Mouse (Mus musculus) C2C12 (cell line): ENCODE measurements around the gene Shank1. TPM values are rescaled to one million over a fixed set of nuclear protein-coding genes. Genes with fewer than 3 reads are reported as not detected.

Experiments
- H3K27me3 ChIP-seq: one replicate; pipeline ENCODE4 v1.6.1; 2011; ENCODE audit not compliant: control insufficient read depth, insufficient read depth, insufficient read length
- H3K36me3 ChIP-seq: one replicate; pipeline ENCODE4 v1.6.1; 2011; ENCODE audit not compliant: control insufficient read depth, insufficient read depth
- H3K4me3 ChIP-seq: one replicate; pipeline ENCODE4 v1.5.1; 2011; ENCODE audit warnings: mild to moderate bottlenecking, control low read depth; ENCODE audit not compliant: poor library complexity, insufficient read depth, severe bottlenecking
- H3K79me2 ChIP-seq: one replicate; pipeline ENCODE4 v1.6.1; 2011; ENCODE audit not compliant: control insufficient read depth, insufficient read depth
- H3K79me3 ChIP-seq: one replicate; pipeline ENCODE4 v1.6.1; 2011; ENCODE audit warnings: low read depth, control low read depth
- H3ac ChIP-seq: one replicate; pipeline ENCODE3; 2011; ENCODE audit warnings: low read depth; ENCODE audit not compliant: control insufficient read depth, insufficient read length
- CEBPB ChIP-seq: IDR thresholded peaks from one replicate; pipeline ENCODE4 v1.6.1; 2011; ENCODE audit warnings: low read depth, mild to moderate bottlenecking, control low read depth, moderate library complexity
- CTCF ChIP-seq: IDR thresholded peaks from one replicate; pipeline ENCODE4 v1.5.1; 2011; ENCODE audit not compliant: control insufficient read depth, insufficient read depth, insufficient read length
- FOSL1 ChIP-seq: IDR thresholded peaks from one replicate; pipeline ENCODE4 v1.8.0; 2011; ENCODE audit warnings: mild to moderate bottlenecking, low read length; ENCODE audit not compliant: poor library complexity, insufficient read depth, severe bottlenecking
- MAX ChIP-seq: IDR thresholded peaks from one replicate; pipeline ENCODE4 v1.6.1; 2011; ENCODE audit warnings: mild to moderate bottlenecking, control low read depth
- MYOD1 ChIP-seq: IDR thresholded peaks from one replicate; pipeline ENCODE4 v1.6.1; 2011; ENCODE audit warnings: low read depth; ENCODE audit not compliant: control insufficient read depth, insufficient read length
- MYOG ChIP-seq: IDR thresholded peaks from one replicate; pipeline ENCODE4 v1.6.1; 2011; ENCODE audit not compliant: control insufficient read depth, insufficient read length; ENCODE audit errors: extremely low read depth
- USF1 ChIP-seq: IDR thresholded peaks from one replicate; pipeline ENCODE4 v1.6.1; 2011; ENCODE audit warnings: low read depth, mild to moderate bottlenecking, control low read depth, moderate library complexity
- polyA plus RNA-seq: library from polyadenylated mRNA; unstranded; fragments of >200 nt; fragmentation: generic; extraction: Trizol; gene quantifications from one replicate; pipeline ENCODE4 v1.2.1, GENCODE M21; 2012; ENCODE audit warnings: missing spikeins

The Shank1 gene
- polyA plus RNA-seq, 1 experiment: under 0.01 TPM

DNA sequence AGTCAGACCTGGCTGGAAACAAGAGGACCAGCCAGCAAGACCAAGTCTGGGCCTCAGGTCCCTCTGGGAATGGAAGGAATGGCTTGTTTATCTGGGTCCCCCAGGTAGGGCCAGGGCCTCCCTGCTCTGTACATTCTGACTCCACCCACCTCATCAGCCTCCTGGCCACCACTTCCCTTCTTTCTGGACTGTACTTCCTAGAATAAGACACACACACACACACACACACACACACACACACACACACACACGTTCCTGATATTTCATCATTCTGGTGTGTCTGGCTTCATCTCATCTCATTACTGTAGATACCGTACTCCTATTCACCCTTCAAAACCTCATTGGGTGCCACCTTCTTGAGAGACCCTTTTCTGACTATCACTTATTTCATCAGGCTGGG, 40.7 kb upstream of the Shank1 start:
- Histone ChIP-seq H3ac (no peak overlapping the region), H3K36me3 (no peaks in the 10 kb centered on the region), H3K79me3 (no peaks in the 10 kb centered on the region), H3K4me3 (no peak overlapping the region), H3K27me3 (peaks cover 43% of the 10 kb centered on the region), H3K79me2 (no peaks in the 10 kb centered on the region)
- TF ChIP-seq USF1: no peak
- no peak for TF ChIP-seq FOSL1
- no peak for TF ChIP-seq CTCF
- no peak for TF ChIP-seq MYOG
- TF ChIP-seq MYOD1: no peak
- no peak for TF ChIP-seq CEBPB
- no peak for TF ChIP-seq MAX

DNA sequence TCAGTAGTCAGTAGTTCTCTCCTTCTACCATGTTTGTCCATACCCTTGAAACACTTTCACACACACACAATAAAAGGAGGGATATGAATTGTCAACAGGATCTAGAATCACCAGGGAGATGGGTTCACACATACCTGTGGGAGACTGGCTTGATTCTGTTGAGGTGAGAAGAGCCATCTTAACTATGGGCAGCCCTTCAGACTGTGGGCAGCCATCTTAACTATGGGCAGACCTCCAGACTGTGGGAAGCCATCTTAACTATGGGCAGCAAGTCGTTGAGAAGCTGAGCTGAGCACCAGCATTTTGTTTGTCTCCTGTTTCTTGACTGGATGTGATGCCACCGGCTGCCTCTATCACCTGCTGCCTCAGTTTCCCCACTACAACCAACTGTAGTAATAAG, 38.7 kb upstream of the Shank1 start:
- no peak for TF ChIP-seq USF1
- no peak for TF ChIP-seq MAX
- no peak for TF ChIP-seq MYOG
- TF ChIP-seq MYOD1: no peak
- TF ChIP-seq FOSL1: no peak
- TF ChIP-seq CEBPB: no peak
- no peak for TF ChIP-seq CTCF
- Histone ChIP-seq H3K36me3 (no peaks in the 10 kb centered on the region), H3ac (no peak overlapping the region), H3K79me2 (no peaks in the 10 kb centered on the region), H3K4me3 (no peak overlapping the region), H3K79me3 (no peaks in the 10 kb centered on the region), H3K27me3 (peaks cover 55% of the 10 kb centered on the region)

DNA sequence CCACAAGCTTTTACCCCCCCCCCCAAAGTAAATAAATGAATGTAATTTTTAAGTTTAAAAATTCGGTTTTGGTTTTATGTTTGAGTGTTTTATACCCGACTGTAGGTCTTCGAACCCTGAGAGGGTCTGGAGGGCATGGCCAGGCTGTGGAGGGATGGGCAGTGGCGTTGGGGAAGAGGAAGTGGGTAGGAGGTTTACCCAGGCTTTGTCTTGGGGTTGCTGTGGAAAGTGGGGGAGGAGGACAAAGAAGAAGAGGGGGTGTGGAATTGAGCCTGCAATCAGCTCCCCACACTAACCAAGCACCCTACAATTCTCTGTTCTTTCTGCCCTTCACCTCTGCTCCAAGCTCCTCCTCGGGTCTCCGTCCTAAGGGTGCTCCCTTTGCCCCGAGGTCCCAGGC, 37.5 kb upstream of the Shank1 start:
- Histone ChIP-seq H3ac (no peak overlapping the region), H3K4me3 (no peak overlapping the region), H3K79me2 (no peaks in the 10 kb centered on the region), H3K36me3 (no peaks in the 10 kb centered on the region), H3K79me3 (no peaks in the 10 kb centered on the region), H3K27me3 (peaks cover 50% of the 10 kb centered on the region)
- no peak for TF ChIP-seq MYOD1
- TF ChIP-seq CEBPB: no peak
- no peak for TF ChIP-seq MAX
- no peak for TF ChIP-seq MYOG
- no peak for TF ChIP-seq USF1
- no peak for TF ChIP-seq FOSL1
- no peak for TF ChIP-seq CTCF

DNA sequence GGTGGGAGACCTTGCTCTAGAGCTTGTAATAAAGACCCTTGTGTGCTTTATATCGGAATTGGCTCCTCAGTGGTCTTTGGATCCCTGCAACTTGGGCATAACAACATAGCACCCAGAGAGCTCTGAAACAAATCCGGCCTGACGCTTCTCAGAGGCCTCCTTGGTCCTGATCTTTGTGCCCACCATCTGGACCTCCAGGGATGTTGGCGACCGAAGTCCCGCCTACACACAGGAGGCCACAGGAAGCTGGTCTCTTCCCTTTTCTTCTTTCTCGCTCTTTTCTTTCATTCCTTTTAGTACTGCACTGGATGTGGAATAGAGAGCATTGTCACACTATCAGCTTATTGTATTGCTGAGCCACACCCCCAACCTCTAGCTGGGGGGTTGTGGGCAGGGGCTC, 36.6 kb upstream of the Shank1 start:
- TF ChIP-seq MAX: no peak
- no peak for TF ChIP-seq MYOG
- TF ChIP-seq FOSL1: no peak
- no peak for TF ChIP-seq CTCF
- TF ChIP-seq USF1: no peak
- no peak for TF ChIP-seq CEBPB
- TF ChIP-seq MYOD1: no peak

DNA sequence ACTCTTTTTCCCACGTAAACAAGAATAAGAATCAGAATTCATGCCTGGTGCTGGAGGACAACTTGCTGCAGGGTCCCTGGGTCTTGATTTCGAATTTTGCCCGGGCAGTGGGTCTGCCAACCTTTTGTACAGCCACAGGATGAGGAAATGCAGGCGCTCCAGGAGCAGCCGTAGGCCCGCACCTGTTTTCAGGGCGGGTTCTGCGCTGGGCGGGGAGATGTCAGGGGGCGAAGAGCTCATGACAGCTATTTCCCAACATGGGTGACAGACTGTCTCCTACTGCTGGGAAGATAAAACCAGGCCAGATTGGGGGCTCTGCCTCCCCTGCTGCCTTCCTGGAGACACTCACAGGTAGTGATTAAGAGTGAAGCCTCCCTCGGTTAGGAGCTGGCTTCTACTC, 36.0 kb upstream of the Shank1 start:
- H3K36me3 ChIP-seq: no peaks in the 10 kb centered on the region
- H3K79me2 ChIP-seq: no peaks in the 10 kb centered on the region
- TF ChIP-seq USF1: no peak
- TF ChIP-seq CEBPB: no peak
- TF ChIP-seq MYOD1: no peak
- TF ChIP-seq MAX: no peak
- TF ChIP-seq MYOG: no peak
- TF ChIP-seq CTCF: no peak
- no peak for TF ChIP-seq FOSL1
- H3K27me3 ChIP-seq: peaks cover 40% of the 10 kb centered on the region
- H3ac ChIP-seq: no peak overlapping the region
- H3K79me3 ChIP-seq: no peaks in the 10 kb centered on the region
- H3K4me3 ChIP-seq: no peak overlapping the region

More for the DNA sequence above, 36.6 kb upstream of the Shank1 start:
- no peak overlapping the region for H3ac ChIP-seq
- H3K79me3 ChIP-seq: no peaks in the 10 kb centered on the region
- no peaks in the 10 kb centered on the region for H3K36me3 ChIP-seq
- peaks cover 41% of the 10 kb centered on the region for H3K27me3 ChIP-seq
- no peaks in the 10 kb centered on the region for H3K79me2 ChIP-seq
- H3K4me3 ChIP-seq: no peak overlapping the region

DNA sequence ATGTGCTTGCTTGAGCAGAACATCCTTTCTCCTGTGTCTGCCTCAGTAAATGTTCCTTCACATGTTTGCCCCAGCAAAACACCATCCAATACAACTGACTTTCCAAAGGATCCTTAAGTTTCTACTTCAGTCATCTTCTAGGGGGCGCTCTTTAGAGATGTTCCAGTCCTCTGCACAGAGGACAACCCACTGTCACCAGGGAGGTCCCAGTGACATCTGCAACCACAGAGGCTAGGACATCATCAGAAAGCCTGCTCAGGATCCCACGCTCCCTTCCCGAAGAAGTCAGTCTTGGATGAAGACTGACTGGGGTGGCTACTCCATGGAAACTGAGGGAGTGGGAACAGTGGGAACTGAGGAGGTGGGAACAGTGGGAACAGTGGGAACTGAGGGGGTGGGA, 34.5 kb upstream of the Shank1 start:
- no peaks in the 10 kb centered on the region for H3K79me3 ChIP-seq
- TF ChIP-seq CEBPB (no peak), MYOG (no peak), MAX (no peak), CTCF (no peak), FOSL1 (no peak), USF1 (no peak), MYOD1 (no peak)
- no peak overlapping the region for H3ac ChIP-seq
- no peaks in the 10 kb centered on the region for H3K79me2 ChIP-seq
- H3K4me3 ChIP-seq: no peak overlapping the region
- no peaks in the 10 kb centered on the region for H3K36me3 ChIP-seq
- peaks cover 39% of the 10 kb centered on the region for H3K27me3 ChIP-seq
